Mouse (Mus musculus): ENCODE measurements around the gene Amer3. TPM values are rescaled to one million over a fixed set of nuclear protein-coding genes. Genes with fewer than 3 reads are reported as not detected.

Gene Amer3
- polyA plus RNA-seq, 1 experiment from 2014 or later = 1.1 TPM

DNA sequence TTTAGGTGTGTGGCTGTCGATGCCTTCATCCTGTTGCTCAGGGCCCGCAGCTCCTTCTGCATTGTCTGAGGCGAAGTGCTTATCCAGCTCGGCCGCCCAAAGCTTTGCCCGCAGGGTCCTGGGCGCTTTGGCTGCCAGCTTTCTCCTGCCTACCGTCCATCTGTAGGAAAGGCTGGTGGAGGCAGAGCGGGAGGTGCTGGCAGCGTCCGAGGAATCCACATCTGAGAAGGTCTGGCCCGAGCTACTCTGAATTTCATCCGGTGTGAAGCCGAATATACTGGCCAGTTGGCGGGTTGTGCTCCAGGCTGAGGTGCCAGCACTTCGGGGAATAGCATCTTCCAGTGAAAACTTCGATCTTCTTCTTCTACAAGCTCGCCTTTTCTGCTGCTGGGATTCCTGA, 56.3 kb downstream of the Amer3 start:
- H3K27ac ChIP-seq (replicated peaks; ENCODE audit: low read depth, low read length) = no peak overlapping the region
- no peaks in the 10 kb centered on the region for H3K36me3 ChIP-seq (ENCODE audit: control insufficient read depth, insufficient read depth, low read length)
- H3K9me3 ChIP-seq (ENCODE audit: control insufficient read depth, low read length) = no peaks in the 10 kb centered on the region
- 88% methylated on average over 18 of the region's 18 CpGs for WGBS
- no peaks in the 10 kb centered on the region for H3K27me3 ChIP-seq (replicated peaks; ENCODE audit: control insufficient read depth, insufficient read depth, low read length)
- no peak for DNase-seq (ENCODE audit: low spot score)
- no peak overlapping the region for H3K4me2 ChIP-seq (ENCODE audit: low read depth, low read length)
- no peaks in the 10 kb centered on the region for H3K4me1 ChIP-seq (ENCODE audit: control insufficient read depth, insufficient read depth, low read length)
- H3K9ac ChIP-seq (ENCODE audit: low read depth, low read length) = no peak overlapping the region
- H3K4me3 ChIP-seq (ENCODE audit: low read depth, low read length) = no peak overlapping the region
- no peak for ATAC-seq (ENCODE audit: low read depth)

Other genes with a start within 250 kb of the Amer3 start
- gene Ccdc115, start 140.0 kb upstream of the Amer3 start, polyA plus RNA-seq (2014; fragmentation: Nextera tagmentation; extraction: Ambion mirVana) = 49.1 and 53.0 TPM in 2 replicates
- gene Imp4, start 139.8 kb upstream of the Amer3 start, polyA plus RNA-seq (2014; fragmentation: Nextera tagmentation; extraction: Ambion mirVana) = 71.5 and 74.6 TPM in 2 replicates
- 18.1 and 19.4 TPM in 2 replicates for gene Ptpn18, start 119.9 kb upstream of the Amer3 start, polyA plus RNA-seq (2014; fragmentation: Nextera tagmentation; extraction: Ambion mirVana)
- gene Prss39, start 81.2 kb upstream of the Amer3 start, polyA plus RNA-seq (2014; fragmentation: Nextera tagmentation; extraction: Ambion mirVana) = not detected in 2 replicates
- gene Cfc1, start 44.0 kb upstream of the Amer3 start, polyA plus RNA-seq (2014; fragmentation: Nextera tagmentation; extraction: Ambion mirVana) = 0.35 and 0.67 TPM in 2 replicates
- not detected in 2 replicates for gene Prss40, start 18.7 kb upstream of the Amer3 start, polyA plus RNA-seq (2014; fragmentation: Nextera tagmentation; extraction: Ambion mirVana)